Mouse (Mus musculus): Measurements from ENCODE around the gene Klk10. TPM values are rescaled to one million over a fixed set of nuclear protein-coding genes. Genes with fewer than 3 reads are reported as not detected.
A peak's percentile ranks its signal among the peaks of the same experiment; 100 is the strongest.

The Klk10 gene
- polyA plus RNA-seq, 1 experiment from 2014 or later, result 4.6 TPM

DNA sequence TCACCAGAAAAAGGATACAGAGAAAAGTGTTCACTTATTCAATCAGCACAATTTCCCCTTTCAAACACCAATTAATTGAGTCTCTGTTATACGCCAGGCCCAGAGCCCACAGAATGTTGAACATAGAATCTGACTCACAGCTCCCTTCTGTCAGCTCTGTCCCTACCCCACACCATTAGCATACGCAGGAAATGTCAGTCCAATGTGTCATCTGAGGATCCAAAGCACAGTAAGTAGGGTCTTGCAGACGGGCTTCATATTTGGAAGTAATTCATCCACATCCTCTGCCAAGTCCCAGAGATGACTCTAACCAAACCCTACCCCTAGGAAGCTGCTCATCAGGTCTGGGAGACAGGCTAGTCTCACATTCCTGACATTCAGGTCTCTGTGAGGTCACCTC lies 7.3 kb downstream of the Klk10 start:
- H3K4me1 ChIP-seq (replicated peaks; ENCODE audit: control insufficient read depth, insufficient read depth, low read length), result no peaks in the 10 kb centered on the region
- no peaks in the 10 kb centered on the region for H3K36me3 ChIP-seq (ENCODE audit: control insufficient read depth, insufficient read depth, low read length)
- H3K27me3 ChIP-seq (ENCODE audit: control insufficient read depth, insufficient read depth, low read depth, low read length), result no peaks in the 10 kb centered on the region
- H3K9ac ChIP-seq (ENCODE audit: low read length), result no peak overlapping the region
- 47% methylated on average over 3 of the region's 3 CpGs for WGBS
- no peak overlapping the region for H3K4me3 ChIP-seq (ENCODE audit: low read length)
- H3K9me3 ChIP-seq (ENCODE audit: control insufficient read depth, low read length), result no peaks in the 10 kb centered on the region
- no peak for ATAC-seq (ENCODE audit: low read depth)
- no peak overlapping the region for H3K27ac ChIP-seq (ENCODE audit: low read length)
- no peak overlapping the region for H3K4me2 ChIP-seq (ENCODE audit: low read depth, low read length)

DNA sequence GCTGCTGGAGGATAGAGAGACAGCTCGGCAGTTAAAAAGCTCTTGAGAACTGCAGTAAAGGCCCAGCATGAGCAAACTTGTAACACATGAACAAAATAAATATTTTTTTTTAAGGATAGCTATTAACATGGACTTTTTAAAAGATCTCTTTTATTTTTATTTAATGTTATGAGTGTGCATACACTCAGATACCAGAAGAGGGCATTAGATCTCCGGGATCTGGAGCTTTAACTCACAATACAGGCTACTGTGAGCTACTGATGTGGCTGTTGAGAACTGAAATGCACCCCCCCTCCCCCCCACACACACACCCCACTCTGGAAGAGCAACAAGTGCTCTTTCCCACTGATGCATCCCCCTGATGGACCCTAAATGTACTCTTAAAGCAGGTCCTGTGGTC lies 8.5 kb downstream of the Klk10 start:
- no peak for ATAC-seq (ENCODE audit: low read depth)

DNA sequence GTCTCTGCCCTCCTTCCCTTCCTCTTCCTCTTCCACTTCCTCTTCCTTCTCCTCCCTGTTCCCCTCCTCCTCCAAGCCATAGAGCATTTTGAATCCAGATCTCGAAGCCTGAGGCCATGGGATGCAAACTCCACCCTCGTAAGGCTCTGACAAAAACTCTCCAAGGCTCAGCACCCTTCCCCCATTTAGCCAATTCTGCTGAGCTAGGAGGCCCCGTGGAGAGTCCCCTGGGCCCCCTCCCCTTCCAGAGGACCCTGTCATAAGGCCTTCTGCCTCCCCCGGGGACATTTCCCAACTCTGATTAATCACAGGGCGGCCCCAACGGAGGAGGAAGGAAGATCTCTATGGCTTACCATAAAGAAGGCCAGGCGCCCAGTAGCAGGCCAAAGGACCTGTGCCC lies 10.8 kb downstream of the Klk10 start, which contains the start of gene Klk9:
Gene Klk9 (plus strand): TSS at position 301 of the 400 bp plus-strand sequence.
- H3K27me3 ChIP-seq (ENCODE audit: control insufficient read depth, insufficient read depth, low read depth, low read length), result 0 out of 2 replicates have a peak, but pooled peaks cover 2% of the 10 kb centered on the region
- H3K9ac ChIP-seq (ENCODE audit: low read length), result no peak within 1 kb of the TSS
- ATAC-seq (ENCODE audit: low read depth), result no peak
- peaks cover 6% of the 10 kb centered on the region for H3K4me1 ChIP-seq (replicated peaks; ENCODE audit: control insufficient read depth, insufficient read depth, low read length)
- WGBS, result 69% methylated on average over 7 of the region's 7 CpGs
- H3K4me2 ChIP-seq (ENCODE audit: low read depth, low read length), result no peak within 1 kb of the TSS
- no peaks in the 10 kb centered on the region for H3K9me3 ChIP-seq (ENCODE audit: control insufficient read depth, low read length)
- no peaks in the 10 kb centered on the region for H3K36me3 ChIP-seq (ENCODE audit: control insufficient read depth, insufficient read depth, low read length)
- H3K4me3 ChIP-seq (ENCODE audit: low read length), result no peak within 1 kb of the TSS
- H3K27ac ChIP-seq (ENCODE audit: low read length), result no peak within 1 kb of the TSS

More for the DNA sequence above, 8.5 kb downstream of the Klk10 start:
- Histone ChIP-seq H3K4me1 (replicated peaks; ENCODE audit: control insufficient read depth, insufficient read depth, low read length) (no peaks in the 10 kb centered on the region), H3K27ac (ENCODE audit: low read length) (no peak overlapping the region), H3K9ac (ENCODE audit: low read length) (no peak overlapping the region), H3K27me3 (ENCODE audit: control insufficient read depth, insufficient read depth, low read depth, low read length) (no peaks in the 10 kb centered on the region), H3K36me3 (ENCODE audit: control insufficient read depth, insufficient read depth, low read length) (no peaks in the 10 kb centered on the region), H3K9me3 (ENCODE audit: control insufficient read depth, low read length) (no peaks in the 10 kb centered on the region), H3K4me3 (ENCODE audit: low read length) (no peak overlapping the region), H3K4me2 (ENCODE audit: low read depth, low read length) (no peak overlapping the region)
- WGBS, result 53% methylated on average over 2 of the region's 2 CpGs

- Histone ChIP-seq H3K4me2 (ENCODE audit: low read depth, low read length) (peak overlapping the region; percentile 87), H3K9ac (ENCODE audit: low read length) (peak overlapping the region; percentile 62), H3K9me3 (ENCODE audit: control insufficient read depth, low read length) (no peaks in the 10 kb centered on the region), H3K36me3 (ENCODE audit: control insufficient read depth, insufficient read depth, low read length) (no peaks in the 10 kb centered on the region), H3K4me3 (ENCODE audit: low read length) (peak overlapping the region; percentile 62), H3K4me1 (replicated peaks; ENCODE audit: control insufficient read depth, insufficient read depth, low read length) (peaks cover 16% of the 10 kb centered on the region), H3K27me3 (ENCODE audit: control insufficient read depth, insufficient read depth, low read depth, low read length) (0 out of 2 replicates have a peak, but pooled peaks cover 5% of the 10 kb centered on the region), H3K27ac (ENCODE audit: low read length) (no peak overlapping the region)
- WGBS, result 4% methylated on average over 8 of the region's 8 CpGs
- ATAC-seq (ENCODE audit: low read depth), result peak; percentile 41; the same call in 1 of the 2 replicates
These were observed 15.5 kb downstream of the Klk10 start for GRCm38 (mm10) chr7:43796355-43796754.

DNA sequence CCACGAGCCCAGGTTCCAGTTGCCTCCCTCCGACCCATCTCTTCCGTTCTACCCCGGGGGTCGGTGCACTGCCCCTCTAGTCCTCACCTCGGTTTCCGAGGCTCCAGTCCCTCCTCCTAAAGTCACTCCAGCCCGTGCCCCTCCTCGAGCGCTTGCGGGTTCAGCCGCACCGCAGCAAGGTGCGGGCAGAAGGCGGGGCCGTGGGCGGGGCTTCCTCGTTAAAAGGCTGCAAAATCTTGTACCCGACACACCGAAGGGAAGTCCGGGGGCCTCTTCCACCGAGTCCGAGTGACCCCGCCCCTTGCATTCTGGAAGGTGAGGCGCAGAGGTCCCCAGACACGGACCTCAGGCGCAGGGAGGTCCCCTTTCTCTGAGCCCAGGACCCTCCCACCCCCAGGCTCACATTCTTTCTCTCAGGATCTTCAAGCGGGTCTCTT lies 16.5 kb downstream of the Klk10 start, which contains the start of gene Klk8:
Gene Klk8 (plus strand): TSS at position 245 of the 437 bp plus-strand sequence.
- H3K4me3 ChIP-seq (ENCODE audit: low read length), result peak within 1 kb of the TSS; percentile 62
- peaks cover 16% of the 10 kb centered on the region for H3K4me1 ChIP-seq (replicated peaks; ENCODE audit: control insufficient read depth, insufficient read depth, low read length)
- peak; percentile 34 for ATAC-seq (ENCODE audit: low read depth)
- H3K36me3 ChIP-seq (ENCODE audit: control insufficient read depth, insufficient read depth, low read length), result no peaks in the 10 kb centered on the region
- H3K9ac ChIP-seq (ENCODE audit: low read length), result peak within 1 kb of the TSS; percentile 62
- no peak within 1 kb of the TSS for H3K27ac ChIP-seq (ENCODE audit: low read length)
- WGBS, result 0% methylated on average over 28 of the region's 28 CpGs
- H3K9me3 ChIP-seq (ENCODE audit: control insufficient read depth, low read length), result no peaks in the 10 kb centered on the region
- H3K4me2 ChIP-seq (ENCODE audit: low read depth, low read length), result peak within 1 kb of the TSS; percentile 87
- 0 out of 2 replicates have a peak, but pooled peaks cover 5% of the 10 kb centered on the region for H3K27me3 ChIP-seq (ENCODE audit: control insufficient read depth, insufficient read depth, low read depth, low read length)

- Histone ChIP-seq H3K9me3 (ENCODE audit: control insufficient read depth, low read length) (no peaks in the 10 kb centered on the region), H3K4me1 (replicated peaks; ENCODE audit: control insufficient read depth, insufficient read depth, low read length) (peaks cover 16% of the 10 kb centered on the region), H3K9ac (ENCODE audit: low read length) (peak overlapping the region; percentile 62), H3K36me3 (ENCODE audit: control insufficient read depth, insufficient read depth, low read length) (no peaks in the 10 kb centered on the region), H3K27ac (ENCODE audit: low read length) (no peak overlapping the region), H3K4me3 (ENCODE audit: low read length) (peak overlapping the region; percentile 62), H3K27me3 (ENCODE audit: control insufficient read depth, insufficient read depth, low read depth, low read length) (0 out of 2 replicates have a peak, but pooled peaks cover 5% of the 10 kb centered on the region), H3K4me2 (ENCODE audit: low read depth, low read length) (peak overlapping the region; percentile 87)
- ATAC-seq (ENCODE audit: low read depth), result peak; percentile 54
- WGBS, result 34% methylated on average over 13 of the region's 13 CpGs
These were observed 17.1 kb downstream of the Klk10 start for GRCm38 (mm10) chr7:43797844-43798462.

- WGBS, result 70% methylated on average over 7 of the region's 7 CpGs
- H3K36me3 ChIP-seq (ENCODE audit: control insufficient read depth, insufficient read depth, low read length), result no peaks in the 10 kb centered on the region
- no peak overlapping the region for H3K4me3 ChIP-seq (ENCODE audit: low read length)
- H3K27ac ChIP-seq (ENCODE audit: low read length), result no peak overlapping the region
- H3K4me1 ChIP-seq (replicated peaks; ENCODE audit: control insufficient read depth, insufficient read depth, low read length), result peaks cover 16% of the 10 kb centered on the region
- H3K4me2 ChIP-seq (ENCODE audit: low read depth, low read length), result no peak overlapping the region
- H3K27me3 ChIP-seq (ENCODE audit: control insufficient read depth, insufficient read depth, low read depth, low read length), result 0 out of 2 replicates have a peak, but pooled peaks cover 5% of the 10 kb centered on the region
- no peak for ATAC-seq (ENCODE audit: low read depth)
- no peaks in the 10 kb centered on the region for H3K9me3 ChIP-seq (ENCODE audit: control insufficient read depth, low read length)
- H3K9ac ChIP-seq (ENCODE audit: low read length), result no peak overlapping the region
These were observed 19.0 kb downstream of the Klk10 start for GRCm38 (mm10) chr7:43799876-43800275.

- WGBS, result 31% methylated on average over 5 of the region's 5 CpGs
- no peak for ATAC-seq (ENCODE audit: low read depth)
- Histone ChIP-seq H3K27ac (ENCODE audit: low read length) (no peak within 1 kb of the TSS), H3K4me2 (ENCODE audit: low read depth, low read length) (no peak within 1 kb of the TSS), H3K4me3 (ENCODE audit: low read length) (no peak within 1 kb of the TSS), H3K4me1 (replicated peaks; ENCODE audit: control insufficient read depth, insufficient read depth, low read length) (no peaks in the 10 kb centered on the region), H3K9ac (ENCODE audit: low read length) (no peak within 1 kb of the TSS), H3K36me3 (ENCODE audit: control insufficient read depth, insufficient read depth, low read length) (no peaks in the 10 kb centered on the region), H3K27me3 (ENCODE audit: control insufficient read depth, insufficient read depth, low read depth, low read length) (no peaks in the 10 kb centered on the region), H3K9me3 (ENCODE audit: control insufficient read depth, low read length) (no peaks in the 10 kb centered on the region)
These were observed 30.2 kb downstream of the Klk10 start, which contains the start of gene Klk7 for GRCm38 (mm10) chr7:43810994-43811393. Gene Klk7, plus strand, starts transcription at chr7:43811294.

DNA sequence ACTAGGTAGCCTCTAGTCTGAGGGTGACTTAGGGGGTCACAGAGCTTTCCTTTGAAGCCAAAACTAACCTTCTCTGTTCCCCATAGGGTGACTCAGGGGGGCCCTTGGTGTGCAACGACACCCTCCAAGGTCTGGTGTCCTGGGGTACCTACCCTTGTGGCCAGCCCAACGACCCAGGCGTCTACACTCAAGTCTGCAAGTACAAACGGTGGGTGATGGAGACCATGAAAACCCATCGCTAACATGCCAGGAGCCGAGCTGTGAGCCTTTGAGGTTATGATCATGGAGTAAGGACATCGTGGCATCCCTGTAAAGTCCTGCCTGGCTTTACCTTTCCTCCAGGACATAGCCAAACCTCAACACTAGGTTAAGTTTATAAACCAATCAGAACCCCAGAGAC lies 34.4 kb downstream of the Klk10 start:
- no peak overlapping the region for H3K4me2 ChIP-seq (ENCODE audit: low read depth, low read length)

More for the DNA sequence above, 34.4 kb downstream of the Klk10 start:
- 81% methylated on average over 7 of the region's 7 CpGs for WGBS
- Histone ChIP-seq H3K4me3 (ENCODE audit: low read length) (no peak overlapping the region), H3K4me1 (replicated peaks; ENCODE audit: control insufficient read depth, insufficient read depth, low read length) (no peaks in the 10 kb centered on the region), H3K27me3 (ENCODE audit: control insufficient read depth, insufficient read depth, low read depth, low read length) (no peaks in the 10 kb centered on the region), H3K36me3 (ENCODE audit: control insufficient read depth, insufficient read depth, low read length) (no peaks in the 10 kb centered on the region), H3K9me3 (ENCODE audit: control insufficient read depth, low read length) (no peaks in the 10 kb centered on the region), H3K27ac (ENCODE audit: low read length) (no peak overlapping the region), H3K9ac (ENCODE audit: low read length) (no peak overlapping the region)
- no peak for ATAC-seq (ENCODE audit: low read depth)
